ENCODE assay signal across 7 mouse cellular contexts in the genomic region with DNA sequence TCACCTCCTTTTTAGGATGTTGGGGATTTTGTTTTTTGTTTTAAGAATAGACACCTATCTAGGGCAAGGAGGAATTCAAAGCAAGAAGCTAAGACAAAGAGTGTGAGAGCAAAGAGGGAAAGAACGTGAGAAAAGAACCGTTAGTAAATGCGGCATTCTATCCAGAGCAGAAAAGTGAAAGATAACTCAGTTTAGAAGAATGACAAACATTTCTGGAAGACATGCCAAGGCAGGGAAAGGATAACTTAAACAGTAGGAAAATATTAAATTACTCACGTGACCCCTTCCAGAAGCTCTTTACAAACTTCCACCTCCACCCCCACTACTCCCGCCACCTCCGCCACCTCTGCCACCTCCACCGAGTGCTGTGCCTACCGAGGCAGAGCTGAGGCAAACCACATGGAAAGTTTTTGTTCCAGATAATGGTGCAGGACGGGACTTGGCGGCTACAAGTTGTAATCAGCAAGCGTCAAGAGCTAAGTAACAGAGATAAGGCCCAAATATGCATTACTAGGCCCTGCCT. TPM values are rescaled to one million over a fixed set of nuclear protein-coding genes. Genes with fewer than 3 reads are reported as not detected.
A peak's percentile ranks its signal among the peaks of the same experiment; 100 is the strongest.
DNase-seq lines count a peak whose midpoint lies in the region; ATAC-seq lines count a peak whose summit lies in the region.

No protein-coding gene starts in this region.

- H3K4me3 ChIP-seq in heart, embryonic 15.5 days = peak overlapping the region; percentile 39
- H3K4me3 ChIP-seq in lung, embryonic 15.5 days = no peak overlapping the region

- ATAC-seq in heart, embryonic 15.5 days (replicated peaks; ENCODE audit: insufficient number of reproducible peaks, insufficient read depth, low FRiP score, low read depth) = peak; percentile 63
- peak; percentile 65; the same call in 1 of the 2 replicates for ATAC-seq in lung, embryonic 15.5 days (ENCODE audit: borderline replicate concordance, extremely low read depth, low FRiP score, low TSS enrichment)

- H3K4me1 ChIP-seq in heart, embryonic 15.5 days (replicated peaks) = peaks cover 84% of the 10 kb centered on the region
- H3K4me1 ChIP-seq in lung, embryonic 15.5 days = peaks cover 54% of the 10 kb centered on the region

- H3K36me3 ChIP-seq in heart, embryonic 15.5 days = peaks cover 10% of the 10 kb centered on the region; the same call in 1 of the 2 replicates
- H3K36me3 ChIP-seq in lung, embryonic 15.5 days = no peaks in the 10 kb centered on the region

- H3K27me3 ChIP-seq in heart, embryonic 15.5 days = no peaks in the 10 kb centered on the region
- no peaks in the 10 kb centered on the region for H3K27me3 ChIP-seq in lung, embryonic 15.5 days

- DNase-seq in MEL-GATA-1-ER (ENCODE audit: extremely low read depth, low read depth) = peak; percentile 80
- peak; percentile 54 for DNase-seq in c-Kit-negative CD71-positive TER-119-positive erythroid progenitor cells, embryonic 14.5 days (ENCODE audit: low read depth, low spot score)
- DNase-seq in adrenal gland, postnatal 4 days (ENCODE audit: low spot score in 2 of 2) = no peak
- DNase-seq in cerebellum, postnatal 36 days = no peak
- no peak for DNase-seq in adrenal gland, postnatal 10 days

- H3K9ac ChIP-seq in heart, embryonic 15.5 days = peak overlapping the region; percentile 40; the same call in 1 of the 2 replicates
- H3K9ac ChIP-seq in lung, embryonic 15.5 days = no peak overlapping the region

- peak overlapping the region; percentile 56 for H3K4me2 ChIP-seq in heart, embryonic 15.5 days
- H3K4me2 ChIP-seq in lung, embryonic 15.5 days = peak overlapping the region; percentile 38

- WGBS in heart, embryonic 15.5 days = 10% methylated on average over 11 of the region's 11 CpGs
- 12% methylated on average over 11 of the region's 11 CpGs for WGBS in lung, embryonic 15.5 days

- peak overlapping the region; percentile 87 for H3K27ac ChIP-seq in heart, embryonic 15.5 days
- peak overlapping the region; percentile 86 for H3K27ac ChIP-seq in lung, embryonic 15.5 days

- no peaks in the 10 kb centered on the region for H3K9me3 ChIP-seq in heart, embryonic 15.5 days (replicated peaks)
- no peaks in the 10 kb centered on the region for H3K9me3 ChIP-seq in lung, embryonic 15.5 days

RNA-seq across cellular contexts. Expression of a gene that starts 11.5 kb away (rescaled TPM):
- 28.4 and 30.6 TPM in 2 replicates for polyA plus RNA-seq in heart, embryonic 15.5 days (2015; fragmentation: Nextera tagmentation; extraction: Ambion mirVana)
- 20.2 and 22.2 TPM in 2 replicates for polyA plus RNA-seq in lung, embryonic 15.5 days (2015; fragmentation: Nextera tagmentation; extraction: Ambion mirVana)
- 10 to 100 TPM; 34.6 TPM for total RNA-seq in adrenal gland, postnatal 4 days (2021)
- 10 to 100 TPM; 18.4 to 24.3 TPM for total RNA-seq in adrenal gland, postnatal 10 days (2021)

Comparison
In these comparisons a context has a peak if more than half of its experiments do, and no peak if none do; other contexts are left out.
1. DNase-seq: peak in MEL-GATA-1-ER (single experiment) and c-Kit-negative CD71-positive TER-119-positive erythroid progenitor cells, embryonic 14.5 days (single experiment); none in adrenal gland, postnatal 4 days (0 of 2), cerebellum, postnatal 36 days (0 of 2) and adrenal gland, postnatal 10 days (single experiment).